ENCODE assay signal across 9 mouse cellular contexts in the genomic region with DNA sequence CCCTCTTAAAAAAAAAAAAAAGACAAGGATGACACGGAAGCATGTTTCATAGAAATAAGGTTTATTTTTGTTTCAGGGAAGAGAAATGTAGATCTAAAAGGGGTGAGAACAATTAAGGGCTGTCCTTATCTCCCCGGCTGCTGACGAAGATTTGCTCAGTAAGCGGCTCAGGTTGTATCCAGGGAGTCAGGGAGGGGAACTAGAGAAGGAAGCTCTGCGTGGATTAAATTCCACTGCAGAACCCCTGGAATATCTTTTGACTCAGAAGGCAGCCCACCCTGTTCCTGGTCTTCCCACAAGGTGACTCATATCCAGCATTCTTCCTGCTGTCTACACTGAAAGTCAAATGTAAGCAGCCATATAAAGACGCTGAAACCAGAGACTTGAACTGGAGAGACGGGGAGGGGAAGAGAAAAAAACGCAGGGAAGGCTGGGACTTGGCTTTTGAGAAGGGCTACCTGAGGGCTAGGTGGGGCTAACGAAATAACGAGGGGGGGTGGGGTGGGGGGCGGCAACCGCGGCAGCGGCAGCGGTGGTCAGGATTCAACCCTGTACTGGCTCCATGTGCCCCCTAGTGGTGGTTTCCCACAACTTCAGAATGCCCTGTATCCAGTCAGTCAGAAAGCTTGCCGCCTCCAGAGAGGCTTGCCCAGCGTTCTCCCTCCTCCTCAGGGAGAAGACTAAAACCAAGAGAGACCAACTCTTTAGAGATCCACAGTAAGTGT. TPM values are rescaled to one million over a fixed set of nuclear protein-coding genes. Genes with fewer than 3 reads are reported as not detected.
DNase-seq lines count a peak whose midpoint lies in the region; ATAC-seq and TF ChIP-seq lines count a peak whose summit lies in the region.
"Had no signal": no experiment of that assay in that cellular context is flagged by ENCODE, and none has a peak within 500 bp of the region (broad histone marks: within the 10 kb centered on the region; RNA-seq: fewer than 3 reads in every experiment).

No protein-coding gene starts in this region.

- ATAC-seq in embryonic facial prominence, embryonic 14.5 days (ENCODE audit: low read depth) = peak; percentile 85
- ATAC-seq in heart, embryonic 13.5 days (ENCODE audit: extremely low read depth, insufficient number of reproducible peaks, low FRiP score, low TSS enrichment) = no peak
- ATAC-seq in liver, embryonic 15.5 days (ENCODE audit: insufficient read depth) = no peak

- no peaks in the 10 kb centered on the region for H3K4me1 ChIP-seq in embryonic facial prominence, embryonic 14.5 days (ENCODE audit: control insufficient read depth, insufficient read depth, low read length)
- H3K4me1 ChIP-seq in heart, embryonic 13.5 days = peaks cover 4% of the 10 kb centered on the region
- peaks cover 10% of the 10 kb centered on the region for H3K4me1 ChIP-seq in liver, embryonic 15.5 days (replicated peaks)
- no peaks in the 10 kb centered on the region for H3K4me1 ChIP-seq in testis, adult 2 months (ENCODE audit: control insufficient read depth, insufficient read depth, low read length)

- peak; percentile 44 to 66 for DNase-seq in CD8-positive naive resting alpha-beta T cell, adult 2 months (ENCODE audit: low read depth in 2 of 2, low spot score in 2 of 2)
- DNase-seq in adrenal gland, postnatal 36 days = peak; percentile 75 to 84
- peak; percentile 72 for DNase-seq in embryonic facial prominence, embryonic 14.5 days (ENCODE audit: low spot score)
- peak; percentile 84 for DNase-seq in kidney, postnatal 10 days
- peak; percentile 69 for DNase-seq in neural tube, embryonic 10.5 days (ENCODE audit: extremely low spot score, low spot score)

- TF ChIP-seq CTCF in testis, adult 2 months (IDR thresholded peaks at IDR 0.05; ENCODE audit: control insufficient read depth, insufficient read depth, insufficient replicate concordance, low read depth, low read length) = peak; percentile 72; the same call in 1 of the 2 replicates

- H3K27ac ChIP-seq in embryonic facial prominence, embryonic 14.5 days (replicated peaks; ENCODE audit: low read depth, low read length) = no peak overlapping the region
- no peak overlapping the region for H3K27ac ChIP-seq in heart, embryonic 13.5 days (replicated peaks)
- H3K27ac ChIP-seq in liver, embryonic 15.5 days (replicated peaks) = no peak overlapping the region
- H3K27ac ChIP-seq in testis, adult 2 months (ENCODE audit: control insufficient read depth, insufficient read depth, low read depth, low read length) = no peak overlapping the region

- H3K4me3 ChIP-seq in embryonic facial prominence, embryonic 14.5 days (ENCODE audit: low read depth, low read length) = peak overlapping the region; percentile 17; the same call in 1 of the 2 replicates
- peak overlapping the region; percentile 42 for H3K4me3 ChIP-seq in heart, embryonic 13.5 days
- H3K4me3 ChIP-seq in liver, embryonic 15.5 days (replicated peaks) = peak overlapping the region; percentile 36
- H3K4me3 ChIP-seq in testis, adult 2 months (ENCODE audit: control insufficient read depth, low read depth, low read length) = no peak overlapping the region

- peaks cover 11% of the 10 kb centered on the region for H3K9me3 ChIP-seq in embryonic facial prominence, embryonic 14.5 days (ENCODE audit: control insufficient read depth, low read length)
- H3K9me3 ChIP-seq in heart, embryonic 13.5 days = peaks cover 11% of the 10 kb centered on the region
- H3K9me3 ChIP-seq in liver, embryonic 15.5 days (replicated peaks) = peaks cover 9% of the 10 kb centered on the region

- H3K9ac ChIP-seq in embryonic facial prominence, embryonic 14.5 days (ENCODE audit: low read depth, low read length) = no peak overlapping the region
- peak overlapping the region; percentile 60 for H3K9ac ChIP-seq in heart, embryonic 13.5 days
- peak overlapping the region; percentile 18 for H3K9ac ChIP-seq in liver, embryonic 15.5 days

- WGBS in embryonic facial prominence, embryonic 14.5 days = 18% methylated on average over 16 of the region's 17 CpGs
- 6% methylated on average over 17 of the region's 17 CpGs for WGBS in heart, embryonic 13.5 days
- WGBS in liver, embryonic 15.5 days (ENCODE audit: insufficient replicate concordance) = 4% methylated on average over 17 of the region's 17 CpGs

- H3K4me2 ChIP-seq in embryonic facial prominence, embryonic 14.5 days (ENCODE audit: low read depth, low read length) = peak overlapping the region; percentile 48
- peak overlapping the region; percentile 67 for H3K4me2 ChIP-seq in heart, embryonic 13.5 days
- peak overlapping the region; percentile 66 for H3K4me2 ChIP-seq in liver, embryonic 15.5 days

- no peak for TF ChIP-seq POLR2A in testis, adult 2 months (IDR thresholded peaks at IDR 0.05; ENCODE audit: control insufficient read depth, low read depth, low read length)

- H3K36me3 ChIP-seq in embryonic facial prominence, embryonic 14.5 days (ENCODE audit: control insufficient read depth, insufficient read depth, low read length) = no peaks in the 10 kb centered on the region
- peaks cover 2% of the 10 kb centered on the region; the same call in 1 of the 2 replicates for H3K36me3 ChIP-seq in heart, embryonic 13.5 days
- H3K36me3 ChIP-seq in liver, embryonic 15.5 days (replicated peaks) = no peaks in the 10 kb centered on the region
- no peaks in the 10 kb centered on the region for H3K36me3 ChIP-seq in testis, adult 2 months (ENCODE audit: control insufficient read depth, insufficient read depth, low read length)

- no peaks in the 10 kb centered on the region for H3K27me3 ChIP-seq in embryonic facial prominence, embryonic 14.5 days (replicated peaks; ENCODE audit: control insufficient read depth, insufficient read depth, low read length)
- peaks cover 11% of the 10 kb centered on the region for H3K27me3 ChIP-seq in heart, embryonic 13.5 days (replicated peaks)
- H3K27me3 ChIP-seq in liver, embryonic 15.5 days = peaks cover 3% of the 10 kb centered on the region; the same call in 1 of the 2 replicates
- no peaks in the 10 kb centered on the region for H3K27me3 ChIP-seq in testis, adult 2 months (ENCODE audit: control insufficient read depth, insufficient read depth, low read length)

RNA-seq across cellular contexts. Expression of a gene that starts 1.1 kb away (rescaled TPM):
- 10 to 100 TPM; 21.7 to 32.6 TPM for total RNA-seq in adrenal gland, postnatal 36 days (2021)
- polyA plus RNA-seq in embryonic facial prominence, embryonic 14.5 days (2014; fragmentation: Nextera tagmentation; extraction: Ambion mirVana) = 34.1 and 37.9 TPM in 2 replicates
- polyA plus RNA-seq in heart, embryonic 13.5 days (2015; fragmentation: Nextera tagmentation; extraction: Ambion mirVana) = 30.4 and 31.1 TPM in 2 replicates
- polyA plus RNA-seq in liver, embryonic 15.5 days (2015; fragmentation: Nextera tagmentation; extraction: Ambion mirVana) = 11.7 and 11.9 TPM in 2 replicates
- 3.5 and 3.7 TPM in 2 replicates for polyA plus RNA-seq in testis, adult 2 months (2012; rRNA removed)

RNA-seq across cellular contexts. Expression of a gene that starts 11.0 kb away (rescaled TPM):
- 1 to 10 TPM; 4.5 to 4.7 TPM for total RNA-seq in adrenal gland, postnatal 36 days (2021)
- polyA plus RNA-seq in embryonic facial prominence, embryonic 14.5 days (2014; fragmentation: Nextera tagmentation; extraction: Ambion mirVana) = 81.9 and 99.5 TPM in 2 replicates
- polyA plus RNA-seq in heart, embryonic 13.5 days (2015; fragmentation: Nextera tagmentation; extraction: Ambion mirVana) = 4.1 and 4.9 TPM in 2 replicates
- polyA plus RNA-seq in liver, embryonic 15.5 days (2015; fragmentation: Nextera tagmentation; extraction: Ambion mirVana) = 0.67 and 0.99 TPM in 2 replicates
- polyA plus RNA-seq in testis, adult 2 months (2012; rRNA removed) = 43.5 and 48.7 TPM in 2 replicates

RNA-seq across cellular contexts. Expression of a gene that starts 15.3 kb away (rescaled TPM):
- total RNA-seq in adrenal gland, postnatal 36 days (2021) = not detected
- polyA plus RNA-seq in embryonic facial prominence, embryonic 14.5 days (2014; fragmentation: Nextera tagmentation; extraction: Ambion mirVana) = 0.29 and 0.32 TPM in 2 replicates
- polyA plus RNA-seq in heart, embryonic 13.5 days (2015; fragmentation: Nextera tagmentation; extraction: Ambion mirVana) = not detected in 2 replicates
- polyA plus RNA-seq in liver, embryonic 15.5 days (2015; fragmentation: Nextera tagmentation; extraction: Ambion mirVana) = not detected in 2 replicates
- polyA plus RNA-seq in testis, adult 2 months (2012; rRNA removed) = 0.02 and 0.15 TPM in 2 replicates
- total RNA-seq: gastrocnemius, postnatal 4 days had no signal

RNA-seq across cellular contexts. Expression of a gene that starts 48.7 kb away (rescaled TPM):
- total RNA-seq in adrenal gland, postnatal 36 days (2021) = 100 to 1,000 TPM; 213 to 255 TPM
- 159 and 163 TPM in 2 replicates for polyA plus RNA-seq in embryonic facial prominence, embryonic 14.5 days (2014; fragmentation: Nextera tagmentation; extraction: Ambion mirVana)
- 136 and 141 TPM in 2 replicates for polyA plus RNA-seq in heart, embryonic 13.5 days (2015; fragmentation: Nextera tagmentation; extraction: Ambion mirVana)
- 50.6 and 54.5 TPM in 2 replicates for polyA plus RNA-seq in liver, embryonic 15.5 days (2015; fragmentation: Nextera tagmentation; extraction: Ambion mirVana)
- polyA plus RNA-seq in testis, adult 2 months (2012; rRNA removed) = 39.4 and 41.8 TPM in 2 replicates

RNA-seq across cellular contexts. Expression of a gene that starts 55.5 kb away (rescaled TPM):
- 10 to 100 TPM; 64.2 TPM for total RNA-seq in adrenal gland, postnatal 36 days (2021)
- polyA plus RNA-seq in embryonic facial prominence, embryonic 14.5 days (2014; fragmentation: Nextera tagmentation; extraction: Ambion mirVana) = 33.5 and 33.6 TPM in 2 replicates
- polyA plus RNA-seq in heart, embryonic 13.5 days (2015; fragmentation: Nextera tagmentation; extraction: Ambion mirVana) = 47.4 and 47.7 TPM in 2 replicates
- polyA plus RNA-seq in liver, embryonic 15.5 days (2015; fragmentation: Nextera tagmentation; extraction: Ambion mirVana) = 22.2 and 24.2 TPM in 2 replicates
- 29.5 and 30.4 TPM in 2 replicates for polyA plus RNA-seq in testis, adult 2 months (2012; rRNA removed)
